Mouse (Mus musculus): ENCODE measurements around the gene Manba.

The Manba gene

DNA sequence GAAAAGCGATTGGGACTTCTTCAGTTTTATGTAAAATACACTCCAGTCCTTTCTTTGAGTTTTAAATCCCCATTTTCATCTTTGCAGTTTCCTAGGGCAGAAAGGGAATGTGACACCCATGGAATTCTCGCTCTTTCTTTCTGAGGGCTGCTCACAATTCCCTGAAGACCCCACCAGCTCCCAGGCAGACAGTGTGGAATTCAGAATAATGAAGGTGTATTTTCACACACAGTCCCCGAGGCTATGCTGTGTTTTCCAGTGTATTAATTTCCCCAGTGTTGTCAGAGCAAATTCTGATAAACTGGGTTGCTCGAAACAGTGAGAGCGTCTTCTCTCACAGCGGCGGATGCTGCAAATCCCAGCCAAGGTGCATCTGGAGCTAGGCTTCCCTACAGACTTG lies 44.3 kb downstream of the Manba start:
- DNase-seq (ENCODE audit: extremely low spot score), result no peak

DNA sequence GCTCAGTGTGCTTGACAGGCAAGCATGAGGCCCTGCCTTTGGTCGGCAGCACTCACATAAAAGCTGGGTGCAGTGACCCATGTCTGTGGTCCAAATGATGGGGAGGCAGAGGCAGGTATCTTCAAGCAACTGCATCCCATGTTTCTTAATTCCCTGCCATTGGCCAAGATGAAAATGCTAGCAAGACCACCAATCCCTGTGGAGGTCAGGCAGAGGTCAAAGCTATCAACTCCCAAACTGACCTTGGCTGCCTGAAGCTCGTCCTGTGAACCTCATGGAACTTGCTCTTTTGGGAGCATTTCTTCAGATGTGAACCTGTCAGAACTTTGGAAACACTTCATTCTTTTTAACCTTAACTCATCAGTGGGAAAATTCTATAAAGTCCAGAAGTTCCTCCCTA lies 46.4 kb downstream of the Manba start:
- no peak for DNase-seq (ENCODE audit: extremely low spot score)

DNA sequence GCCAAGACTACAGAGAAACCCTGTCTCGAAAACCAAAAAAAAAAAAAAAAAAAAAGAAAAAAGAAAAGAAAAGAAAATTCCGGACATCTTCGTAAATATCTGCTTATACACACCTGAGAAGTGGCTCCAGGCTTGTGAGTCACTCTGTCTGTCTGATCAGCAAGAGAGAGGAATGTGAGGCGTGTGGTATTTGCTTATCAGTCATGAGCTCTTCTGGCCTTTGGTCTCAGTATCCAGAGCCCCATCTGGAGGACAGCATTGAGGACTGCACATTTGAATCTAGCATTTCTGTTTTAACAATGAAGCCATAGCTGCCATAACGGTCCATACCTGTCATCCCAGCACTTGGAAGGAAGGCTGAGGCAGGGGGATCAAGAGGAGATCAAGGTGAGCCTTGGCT lies 48.7 kb downstream of the Manba start:
- DNase-seq (ENCODE audit: extremely low spot score), result no peak

DNA sequence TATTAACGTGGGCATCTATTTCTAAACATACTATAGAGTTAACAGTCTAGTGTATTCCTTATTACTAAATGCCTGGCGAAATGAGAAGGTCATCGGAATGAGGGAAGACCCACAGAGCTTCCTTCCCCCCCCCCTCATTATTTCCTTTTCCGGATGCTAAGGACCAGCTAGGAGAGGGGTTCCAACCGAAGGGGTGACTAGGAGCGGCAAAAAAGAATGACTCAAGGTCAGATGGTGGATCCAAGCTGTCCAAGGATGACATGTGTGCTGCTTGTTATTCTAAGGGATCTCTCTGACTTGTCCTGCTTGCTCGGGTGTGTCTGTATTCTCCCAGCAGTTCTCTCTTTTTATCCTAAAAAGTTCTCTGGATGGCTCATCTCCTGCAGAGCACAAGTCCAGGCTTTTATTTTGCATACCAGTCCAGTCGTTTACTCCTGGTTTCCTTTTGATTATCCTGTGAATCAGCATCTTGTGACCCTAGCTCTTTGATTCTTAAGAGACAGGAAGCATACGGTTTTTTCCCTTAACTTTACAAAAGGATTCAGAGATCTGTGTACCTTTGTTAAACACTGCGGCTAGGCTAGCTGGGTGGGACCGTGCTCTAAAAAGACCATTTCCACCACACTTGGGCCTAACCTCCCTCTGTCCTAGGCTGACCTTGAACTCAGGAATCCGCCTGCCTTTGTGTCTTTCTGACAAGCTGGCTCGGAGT lies 61.0 kb downstream of the Manba start:
- DNase-seq (ENCODE audit: extremely low spot score), result no peak

DNA sequence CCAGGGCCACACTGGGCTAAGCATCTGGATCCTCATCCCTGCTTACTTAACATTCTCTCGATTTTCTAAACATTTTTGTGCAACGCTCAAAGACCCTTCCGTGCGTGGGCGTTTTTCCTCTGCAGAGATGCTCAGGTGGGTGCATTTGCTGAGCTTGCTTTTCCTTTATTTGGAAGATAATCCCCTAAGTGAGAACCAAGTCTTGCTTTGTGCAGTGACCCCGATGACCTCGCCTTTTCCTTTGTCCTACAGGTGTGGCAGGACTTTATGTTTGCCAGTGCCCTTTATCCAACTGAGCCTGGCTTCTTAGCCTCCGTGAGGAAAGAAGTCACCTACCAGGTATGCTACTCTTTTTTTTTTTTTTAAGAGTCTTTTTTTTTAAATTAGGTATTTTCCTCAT lies 61.9 kb downstream of the Manba start:
- no peak for DNase-seq (ENCODE audit: extremely low spot score)

DNA sequence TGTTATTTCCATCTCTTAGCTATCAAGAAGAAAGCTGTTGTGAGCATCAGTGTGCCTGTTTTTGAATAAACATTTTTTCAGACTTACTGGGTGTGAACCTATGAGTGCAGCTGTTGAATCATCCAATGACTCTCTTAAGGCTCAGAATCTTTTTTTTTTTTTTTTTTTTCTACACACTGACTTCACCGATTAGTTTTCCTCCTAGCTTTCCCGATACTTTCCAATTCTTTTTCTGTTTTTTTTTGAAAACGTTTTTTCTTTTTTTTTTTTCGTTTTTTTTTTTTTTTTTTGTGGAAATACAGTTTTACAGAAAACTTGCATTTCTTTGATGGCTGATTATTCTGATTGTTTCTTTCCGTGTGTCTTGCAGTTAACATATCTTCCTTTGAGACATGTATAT lies 67.5 kb downstream of the Manba start:
- DNase-seq (ENCODE audit: extremely low spot score), result no peak

DNA sequence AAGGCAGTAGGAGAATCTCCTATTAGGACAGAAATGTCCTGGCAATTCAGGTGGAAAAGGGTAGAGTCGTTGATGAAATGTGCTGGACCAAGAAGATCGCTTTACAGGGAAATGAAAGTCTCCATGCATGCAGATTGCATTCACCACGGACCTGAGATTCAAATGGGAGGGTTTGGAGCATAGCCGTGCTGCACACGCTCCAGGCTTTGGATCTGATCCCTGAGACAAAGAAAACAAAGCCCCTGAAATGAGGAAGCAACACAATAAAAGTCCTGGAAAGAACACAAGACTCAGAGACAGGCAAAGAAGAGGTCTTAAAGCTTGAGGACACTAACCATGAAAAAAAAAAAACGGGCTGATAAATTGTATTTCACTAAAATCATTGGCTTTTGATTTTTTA lies 69.8 kb downstream of the Manba start:
- no peak for DNase-seq (ENCODE audit: extremely low spot score)

DNA sequence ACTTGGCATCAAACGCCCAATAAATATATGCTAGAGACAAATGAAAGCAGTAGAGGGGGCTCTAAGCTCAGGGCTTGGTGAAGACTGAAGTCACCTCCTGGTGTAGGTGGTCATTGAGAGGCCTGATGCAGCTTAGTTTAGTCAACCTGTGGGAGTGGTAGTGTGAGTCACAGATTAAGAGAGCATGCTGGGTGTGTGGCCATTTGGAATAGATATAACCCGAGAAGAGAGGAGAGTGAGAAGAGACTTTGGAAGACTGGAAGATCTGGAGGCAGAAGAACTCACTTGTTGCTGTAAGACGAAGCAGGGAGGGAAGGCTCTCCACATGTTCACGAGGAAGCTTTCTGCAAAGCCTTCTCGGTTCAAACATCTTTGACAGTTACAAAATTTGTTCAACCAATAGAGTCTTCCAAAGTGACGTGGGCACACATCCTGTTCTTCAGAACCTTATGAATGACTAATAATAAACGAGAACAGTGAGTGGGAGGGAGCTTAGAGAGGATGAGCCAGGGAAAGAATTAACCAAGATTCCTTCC lies 70.7 kb downstream of the Manba start:
- DNase-seq (ENCODE audit: extremely low spot score), result no peak

DNA sequence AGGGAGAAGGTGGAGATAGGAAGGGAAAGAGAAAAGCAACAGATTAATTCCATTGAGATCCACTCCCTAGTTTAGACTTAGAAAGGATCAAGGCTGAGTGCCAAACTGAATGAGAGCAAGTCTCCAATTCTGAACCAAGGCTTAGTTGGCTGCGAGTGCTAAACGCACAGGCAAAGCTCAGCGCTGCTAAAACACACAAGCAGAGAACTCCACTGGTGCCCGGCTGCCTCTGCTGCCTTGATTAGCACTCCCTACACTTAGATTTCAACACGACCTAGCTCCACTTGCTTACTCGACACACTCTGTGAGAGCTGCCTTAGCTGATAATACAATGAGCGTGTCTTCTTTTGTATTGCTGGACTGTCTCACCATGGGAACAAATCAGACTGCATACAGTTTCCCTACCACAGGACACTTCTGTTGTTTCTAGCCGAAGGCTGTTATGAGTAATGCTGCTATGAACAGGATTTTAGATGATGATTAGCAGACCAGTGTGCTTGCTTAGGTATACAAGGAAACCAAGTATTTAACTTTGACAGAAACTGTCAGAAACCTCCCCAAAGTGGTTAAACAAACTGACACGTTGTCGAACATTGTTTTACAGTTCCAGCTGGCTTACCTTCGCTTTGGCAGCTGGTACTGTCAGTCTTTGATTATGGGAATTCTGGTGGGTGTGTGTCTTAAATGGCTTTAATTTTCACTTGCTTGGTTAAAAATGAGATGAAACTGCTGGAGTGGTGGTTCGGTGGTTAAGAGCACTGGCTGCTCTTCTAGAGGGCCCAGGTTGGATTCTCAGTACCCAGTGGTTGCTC lies 71.6 kb downstream of the Manba start:
- DNase-seq (ENCODE audit: extremely low spot score), result no peak

DNA sequence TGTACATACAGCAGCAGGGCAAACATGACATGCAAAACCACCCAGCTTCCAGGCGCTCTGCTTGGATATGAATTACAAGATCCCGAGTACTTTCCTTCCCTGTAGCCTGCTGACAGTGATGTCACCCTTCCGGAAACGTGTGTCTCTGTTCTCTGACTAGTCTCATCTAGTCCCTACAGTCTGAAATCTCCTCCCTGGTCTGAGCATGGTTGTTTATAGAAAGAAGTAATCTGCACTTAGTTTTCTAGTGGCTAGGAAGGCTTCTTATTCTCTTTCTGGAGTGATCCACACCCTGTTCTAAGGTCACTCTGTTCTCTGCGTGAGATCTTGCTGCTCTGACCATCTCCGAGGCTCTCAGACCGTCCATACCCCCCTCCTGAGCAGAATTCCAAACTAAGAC lies 76.6 kb downstream of the Manba start:
- no peak for DNase-seq (ENCODE audit: extremely low spot score)

DNA sequence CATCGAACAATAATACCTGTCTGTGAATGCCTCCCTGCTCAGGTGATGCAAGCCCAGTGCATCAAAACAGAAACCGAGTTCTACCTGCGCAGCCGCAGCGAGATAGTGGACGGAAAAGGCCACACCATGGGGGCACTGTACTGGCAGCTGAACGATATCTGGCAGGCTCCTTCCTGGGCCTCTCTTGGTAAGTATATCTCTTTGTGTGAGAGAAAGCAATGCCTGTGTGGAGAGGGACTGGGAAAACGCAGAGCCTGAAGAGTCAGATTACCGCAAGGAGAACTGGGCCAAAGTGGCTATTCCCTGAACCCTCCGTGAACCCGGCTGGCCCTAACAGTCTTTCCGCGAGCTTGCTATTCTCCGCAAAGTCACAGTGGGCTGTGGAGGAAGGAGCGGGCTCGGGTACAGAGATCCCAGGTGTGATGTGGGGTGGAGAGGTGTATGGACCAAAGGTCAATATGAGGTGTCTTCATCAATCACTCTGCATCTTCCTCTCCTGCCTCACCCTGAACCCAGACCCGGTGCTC lies 77.8 kb downstream of the Manba start:
- DNase-seq (ENCODE audit: extremely low spot score), result no peak

DNA sequence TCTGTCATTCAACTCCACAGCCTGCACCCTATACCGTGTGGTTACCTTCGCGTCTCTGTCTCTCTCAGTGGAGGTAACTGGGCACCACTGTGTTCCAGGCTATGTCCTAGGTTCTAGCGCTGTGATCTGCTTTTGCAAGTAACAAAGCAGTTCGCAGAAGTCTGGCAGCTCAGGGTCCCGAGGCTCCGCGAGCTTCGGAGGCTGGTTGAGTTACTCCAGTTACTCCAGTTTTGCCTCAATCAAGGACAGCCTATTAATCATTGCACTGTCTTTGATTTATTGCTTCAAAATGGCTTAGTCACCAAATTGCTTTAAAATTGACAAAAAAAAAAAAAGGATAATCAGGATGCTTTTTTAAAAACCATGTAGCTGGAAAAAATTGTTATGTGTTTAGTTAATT lies 79.3 kb downstream of the Manba start:
- DNase-seq (ENCODE audit: extremely low spot score), result no peak

DNA sequence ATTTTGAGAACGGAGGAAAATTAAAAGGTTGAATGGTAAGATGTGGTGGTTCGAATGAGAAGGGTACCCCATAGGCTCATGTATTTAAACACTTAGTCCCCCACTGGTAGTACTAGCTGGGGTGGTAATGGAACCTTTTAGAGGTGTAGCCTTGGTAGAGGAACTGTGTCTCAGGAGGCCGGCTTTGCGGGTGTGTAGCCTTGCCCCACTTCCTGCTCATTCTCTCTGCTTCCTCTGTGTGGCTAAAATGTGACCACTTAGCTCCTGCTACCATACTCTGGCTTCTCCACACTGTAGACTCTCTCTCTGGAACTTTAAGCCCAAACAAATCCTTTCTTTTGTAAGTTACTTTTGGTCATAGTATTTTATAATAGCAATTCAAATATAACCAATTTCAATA lies 79.9 kb downstream of the Manba start:
- DNase-seq (ENCODE audit: extremely low spot score), result no peak

DNA sequence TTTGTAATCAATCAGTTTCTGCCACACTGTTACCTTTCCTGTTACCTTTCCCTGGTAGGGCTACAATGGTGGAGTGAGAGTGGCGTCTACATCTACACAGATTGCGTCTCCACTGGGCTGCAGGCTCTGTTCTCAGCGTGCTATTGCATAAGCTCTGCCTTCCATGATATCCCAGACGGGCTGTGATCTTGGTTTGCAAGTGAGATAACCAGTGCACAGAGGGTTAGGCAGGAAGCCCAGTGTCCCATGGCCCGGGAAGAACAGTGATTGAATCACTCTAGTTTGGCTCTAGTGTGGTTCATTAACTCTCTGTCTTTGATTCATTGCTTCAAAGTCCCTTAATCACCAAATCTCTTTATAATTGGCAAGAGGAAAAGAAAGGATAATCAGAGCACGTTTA lies 82.5 kb downstream of the Manba start:
- no peak for DNase-seq (ENCODE audit: extremely low spot score)

DNA sequence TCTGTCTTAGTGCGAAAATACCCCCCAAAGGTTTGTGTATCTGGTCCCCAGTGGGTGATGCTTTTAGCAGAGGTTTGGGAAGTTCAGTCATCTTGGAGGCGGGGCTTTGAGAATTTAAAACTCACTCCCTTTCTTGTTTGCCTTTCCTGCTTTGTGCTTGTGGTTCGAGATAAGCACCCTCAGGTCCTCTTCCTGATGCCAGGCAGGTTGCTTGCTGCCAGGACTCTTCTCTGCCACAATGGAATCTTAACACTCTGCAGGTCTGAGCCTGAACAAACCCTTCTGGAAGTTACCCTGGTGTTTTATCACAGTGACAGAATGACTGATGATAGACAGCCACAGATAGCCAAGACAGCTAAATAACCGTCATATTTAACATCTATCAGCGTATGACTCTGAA lies 83.2 kb downstream of the Manba start:
- no peak for DNase-seq (ENCODE audit: extremely low spot score)

DNA sequence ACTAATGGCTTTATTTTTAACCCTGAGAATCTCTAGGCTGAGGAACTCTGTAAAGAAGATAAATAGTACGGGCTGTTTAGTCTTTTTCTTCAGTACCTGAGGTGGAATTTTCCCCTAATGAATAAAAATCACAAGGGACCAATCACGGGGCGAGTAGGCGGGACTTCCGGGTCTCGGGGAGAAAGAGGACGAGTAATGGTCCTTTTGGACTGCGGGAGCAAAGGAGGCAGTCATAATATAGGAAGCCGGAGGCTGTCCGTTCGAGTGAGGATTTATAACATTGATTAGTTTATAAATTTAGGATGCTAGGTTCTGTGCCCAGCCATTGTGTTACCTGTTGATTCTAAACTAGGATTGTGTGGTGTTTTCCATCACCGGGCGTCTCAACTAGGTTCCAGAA lies 86.1 kb downstream of the Manba start:
- DNase-seq (ENCODE audit: extremely low spot score), result no peak

DNA sequence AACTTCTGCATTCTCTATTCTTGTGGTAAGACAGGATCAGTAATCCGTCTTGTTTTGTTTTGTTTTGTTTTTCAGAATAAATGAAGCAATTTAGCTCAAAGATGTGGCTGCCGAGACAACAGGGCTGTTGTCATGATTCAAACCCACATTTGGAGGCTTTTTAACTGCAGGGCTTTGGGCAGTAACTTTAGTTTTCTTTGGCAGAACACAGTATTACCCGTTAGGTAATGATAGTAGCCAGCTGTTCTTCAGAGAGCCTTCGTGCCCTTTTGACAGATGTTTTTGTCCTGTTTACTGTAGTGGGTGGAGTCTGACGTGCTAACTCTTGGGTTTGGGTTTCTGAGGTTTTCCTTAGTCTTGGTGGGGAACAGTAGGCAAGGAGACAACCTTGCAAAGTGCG lies 87.6 kb downstream of the Manba start:
- DNase-seq (ENCODE audit: extremely low spot score), result no peak

DNA sequence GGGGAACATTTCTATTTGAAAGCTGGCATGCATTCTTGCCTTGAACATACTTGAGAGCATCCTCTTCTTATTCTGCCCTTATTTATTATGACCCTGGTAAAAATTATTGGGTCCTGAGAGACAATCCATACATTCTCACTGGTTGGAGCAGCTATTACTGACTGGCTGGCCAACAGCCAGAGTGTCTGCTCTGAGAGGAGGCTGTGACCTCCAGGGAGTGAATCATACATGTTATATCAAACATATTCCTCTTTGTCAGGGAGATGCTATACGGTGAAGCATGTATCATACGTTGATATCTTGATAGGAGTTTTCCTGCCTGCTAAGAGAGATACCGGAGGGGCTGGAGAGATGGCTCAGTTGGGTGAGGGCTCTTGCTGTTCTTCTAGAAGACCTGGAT lies 89.7 kb downstream of the Manba start:
- no peak for DNase-seq (ENCODE audit: extremely low spot score)

DNA sequence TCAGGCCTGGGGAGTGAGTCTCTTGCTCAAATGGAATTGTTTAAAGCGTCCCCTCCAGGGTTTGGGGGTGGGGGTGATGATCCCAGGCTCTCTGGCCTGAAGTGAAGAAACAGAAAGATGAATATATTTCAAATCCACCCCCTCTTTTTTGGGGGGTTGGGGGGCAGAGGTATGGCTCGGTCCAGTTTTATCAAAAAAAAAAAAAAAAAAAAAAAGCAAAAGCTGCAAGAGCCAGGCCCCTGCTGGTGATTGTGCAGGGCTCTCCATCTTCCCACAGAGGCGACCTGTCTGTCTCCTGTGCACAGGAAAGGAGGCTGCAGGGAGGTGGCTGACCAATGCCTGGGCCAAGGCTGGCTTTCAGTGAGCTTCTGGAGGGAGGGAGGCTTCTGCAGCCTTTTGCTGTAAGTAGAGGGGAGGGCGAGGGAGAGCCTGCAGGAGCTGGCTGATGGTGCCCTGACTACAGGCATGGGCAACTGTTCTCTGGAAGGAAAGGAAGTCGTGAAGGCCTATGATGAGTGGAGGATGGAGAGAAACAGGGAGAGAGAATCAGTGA lies 93.3 kb downstream of the Manba start:
- DNase-seq (ENCODE audit: extremely low spot score), result no peak

DNA sequence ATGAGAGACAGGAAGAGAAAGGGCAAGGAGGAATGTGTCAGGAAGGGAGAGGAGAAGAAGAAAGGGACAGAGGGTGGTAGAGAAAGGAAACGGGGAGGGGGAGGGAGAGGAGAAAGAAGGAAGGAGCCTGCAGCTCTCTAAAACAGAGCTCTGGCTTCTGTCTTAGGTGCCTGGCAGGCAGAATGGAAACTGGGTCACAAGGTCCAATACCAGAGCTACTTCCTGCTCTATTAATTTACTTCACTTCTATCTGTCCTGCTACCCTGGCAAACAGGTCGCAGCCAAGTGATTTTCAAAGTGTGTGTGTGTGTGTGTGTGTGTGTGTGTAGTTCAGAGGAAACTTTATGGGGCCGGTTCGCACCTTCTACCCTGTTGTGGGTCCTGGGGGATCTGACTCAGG lies 93.8 kb downstream of the Manba start:
- no peak for DNase-seq (ENCODE audit: extremely low spot score)

DNA sequence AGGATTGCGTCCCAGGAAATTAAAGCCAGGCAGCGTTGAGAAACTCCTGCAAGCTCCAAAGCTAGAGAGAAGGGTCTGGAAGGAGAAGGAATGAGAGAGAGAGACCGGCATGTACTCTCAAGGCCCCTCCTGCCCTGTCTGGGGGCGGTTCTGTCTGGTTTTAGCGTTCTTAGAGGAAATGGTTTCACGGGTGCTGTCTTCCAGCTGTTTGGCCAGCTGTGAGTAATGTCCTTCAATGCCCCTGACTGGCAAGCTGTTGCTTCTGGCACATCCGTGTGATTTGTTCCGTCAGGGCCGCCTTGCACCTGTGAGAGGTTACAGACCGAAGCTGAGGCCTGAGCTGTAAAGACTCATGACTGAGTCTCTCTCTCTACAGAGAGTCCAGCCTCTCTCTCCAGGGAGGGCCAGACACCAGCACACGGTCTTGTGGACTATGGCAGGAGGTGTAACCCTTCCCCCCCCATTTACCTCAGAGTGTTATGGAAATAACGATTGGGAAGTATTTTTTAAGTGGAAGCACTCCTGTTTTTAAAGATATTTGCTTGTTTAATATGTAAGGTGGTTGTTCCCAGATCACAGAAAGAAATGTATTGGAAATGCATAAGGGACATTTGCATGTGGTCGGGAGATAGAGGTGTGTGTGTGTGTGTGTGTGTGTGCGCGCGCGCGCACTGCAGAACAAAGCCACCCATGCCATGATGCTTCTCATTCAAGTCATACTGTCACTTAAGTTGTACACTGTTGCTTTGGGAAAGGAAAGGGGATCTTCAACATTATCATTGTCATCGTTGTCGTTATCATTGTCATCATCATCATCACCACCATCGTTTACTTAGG lies 95.2 kb downstream of the Manba start:
- no peak for DNase-seq (ENCODE audit: extremely low spot score)

DNA sequence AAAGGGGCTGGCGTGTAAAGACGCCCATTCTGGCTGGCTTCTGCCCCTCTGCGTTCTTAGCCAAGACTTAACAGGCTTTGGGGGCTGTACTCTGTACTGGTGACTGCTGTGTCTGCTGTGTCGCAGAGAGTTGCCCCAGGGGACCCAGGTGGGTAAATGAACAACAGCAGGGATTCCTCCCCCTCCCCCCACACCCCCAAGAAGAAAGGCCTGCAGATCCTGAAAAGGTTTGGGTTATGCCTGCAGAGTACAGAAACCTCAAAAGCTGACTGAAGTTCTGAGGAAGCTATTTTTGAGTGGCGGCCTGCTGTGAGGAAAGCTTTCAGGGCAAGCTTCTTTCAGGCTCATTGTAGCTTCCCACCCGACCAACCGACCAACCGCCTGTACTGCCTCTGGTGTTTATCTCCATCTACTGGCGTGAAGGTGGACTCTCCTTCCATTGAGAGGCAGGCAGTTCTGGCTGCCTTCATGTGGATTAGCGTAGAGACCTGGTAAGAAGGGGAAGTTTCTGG lies 96.3 kb downstream of the Manba start:
- peak; percentile 55 for DNase-seq (ENCODE audit: extremely low spot score)
